9 mouse cellular contexts compared by ENCODE assay signal in the genomic region with DNA sequence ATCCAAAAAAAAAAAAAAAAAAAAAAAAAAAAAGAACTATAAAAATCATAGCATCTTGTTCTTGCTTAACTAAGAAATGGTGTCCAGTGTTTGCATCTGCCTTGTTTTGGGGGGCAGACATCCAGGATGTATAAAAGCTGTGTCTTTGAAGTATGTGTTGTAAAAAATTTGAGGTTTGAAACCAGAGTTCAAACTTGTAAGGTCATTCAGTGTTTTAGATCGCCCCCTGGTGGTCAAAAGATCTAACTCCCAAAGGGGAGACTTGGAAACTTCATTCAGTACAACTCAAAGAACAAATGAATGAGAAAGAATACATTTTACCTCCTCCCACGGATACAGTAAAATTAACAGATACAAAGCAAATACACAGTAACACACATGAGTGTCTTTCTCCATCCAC.
A peak's percentile ranks its signal among the peaks of the same experiment; 100 is the strongest.
DNase-seq lines count a peak whose midpoint lies in the region; ATAC-seq and TF ChIP-seq lines count a peak whose summit lies in the region.
"Had no signal": no experiment of that assay in that cellular context is flagged by ENCODE, and none has a peak within 500 bp of the region (broad histone marks: within the 10 kb centered on the region; RNA-seq: fewer than 3 reads in every experiment).

No protein-coding gene starts in this region.

- no peak for ATAC-seq in intestine, postnatal 0 days
- ATAC-seq in intestine, embryonic 15.5 days = no peak
- ATAC-seq in Patski = peak; percentile 68
- no peak for ATAC-seq in forebrain, embryonic 11.5 days (replicated peaks; ENCODE audit: low FRiP score)

- no peak overlapping the region for H3K4me2 ChIP-seq in intestine, postnatal 0 days (replicated peaks; ENCODE audit: low read depth)
- no peak overlapping the region for H3K4me2 ChIP-seq in intestine, embryonic 15.5 days (replicated peaks)
- no peak overlapping the region for H3K4me2 ChIP-seq in forebrain, embryonic 11.5 days (ENCODE audit: low read depth, low read length, severe bottlenecking)
- H3K4me2 ChIP-seq: limb, embryonic 15.5 days had no signal

- no peak overlapping the region for H3K9ac ChIP-seq in intestine, postnatal 0 days (ENCODE audit: low read depth, low read length)
- no peak overlapping the region for H3K9ac ChIP-seq in intestine, embryonic 15.5 days
- no peak overlapping the region for H3K9ac ChIP-seq in forebrain, embryonic 11.5 days (ENCODE audit: low read length)
- H3K9ac ChIP-seq: limb, embryonic 15.5 days had no signal

- TF ChIP-seq CTCF in intestine, postnatal 0 days (IDR thresholded peaks at IDR 0.05; ENCODE audit: low read depth) = peak; percentile 77
- peak; percentile 72 for TF ChIP-seq CTCF in Patski (IDR thresholded peaks at IDR 0.05)
- TF ChIP-seq CTCF in left cerebral cortex, adult 2 months (IDR thresholded peaks at IDR 0.05) = peak; percentile 84

- POLR2A ChIA-PET in Patski (lab: Charles Lee) = interaction anchor here (1.2 kb wide), 1 partner anchor 10 kb away, joined by 3 read pairs; no protein-coding TSS in a partner anchor

- 0 out of 2 replicates have a peak, but pooled peaks cover 4% of the 10 kb centered on the region for H3K4me1 ChIP-seq in intestine, postnatal 0 days (replicated peaks; ENCODE audit: control insufficient read depth, insufficient read depth, low read length)
- no peaks in the 10 kb centered on the region for H3K4me1 ChIP-seq in intestine, embryonic 15.5 days (replicated peaks)
- H3K4me1 ChIP-seq in forebrain, embryonic 11.5 days (replicated peaks; ENCODE audit: control insufficient read depth, insufficient read depth, low read length) = no peaks in the 10 kb centered on the region

- no peak overlapping the region for H3K4me3 ChIP-seq in intestine, postnatal 0 days (ENCODE audit: low read depth, low read length)
- H3K4me3 ChIP-seq in intestine, embryonic 15.5 days (replicated peaks) = no peak overlapping the region
- H3K4me3 ChIP-seq in left cerebral cortex, adult 2 months = no peak overlapping the region
- no peak overlapping the region for H3K4me3 ChIP-seq in forebrain, embryonic 11.5 days (ENCODE audit: low read depth, low read length)
- H3K4me3 ChIP-seq: limb, embryonic 15.5 days had no signal

- in situ Hi-C loops in Patski (cut with MboI; ENCODE audit: low pct_unique_long_range_greater_than_20kb) = loop anchor here (5.0 kb wide), 2 partner anchors 490 to 740 kb away; no protein-coding TSS in a partner anchor

- 26% methylated on average over 2 of the region's 2 CpGs for whole genome bisulfite sequencing in intestine, postnatal 0 days
- 23% methylated on average over 2 of the region's 2 CpGs for WGBS in intestine, embryonic 15.5 days
- WGBS in forebrain, embryonic 11.5 days = 28% methylated on average over 2 of the region's 2 CpGs

- no peak overlapping the region for H3K27ac ChIP-seq in intestine, postnatal 0 days (ENCODE audit: low read depth, low read length)
- H3K27ac ChIP-seq in intestine, embryonic 15.5 days = no peak overlapping the region
- no peak overlapping the region for H3K27ac ChIP-seq in left cerebral cortex, adult 2 months
- H3K27ac ChIP-seq in forebrain, embryonic 11.5 days (ENCODE audit: low read depth, low read length) = no peak overlapping the region
- H3K27ac ChIP-seq: limb, embryonic 15.5 days had no signal

- H3K9me3 ChIP-seq in intestine, postnatal 0 days (ENCODE audit: control insufficient read depth) = no peaks in the 10 kb centered on the region
- no peaks in the 10 kb centered on the region for H3K9me3 ChIP-seq in intestine, embryonic 15.5 days
- H3K9me3 ChIP-seq in forebrain, embryonic 11.5 days (ENCODE audit: control insufficient read depth, low read length) = no peaks in the 10 kb centered on the region
- H3K9me3 ChIP-seq: limb, embryonic 15.5 days had no signal

- CTCF ChIA-PET in Patski (lab: Charles Lee) = interaction anchor here (0.7 to 2.2 kb wide), 18 partner anchors 10 to 555 kb away, joined by 3 to 12 read pairs (median 3); no protein-coding TSS in a partner anchor

- peak; percentile 83 for DNase-seq in CD4-positive, CD25-positive, alpha-beta regulatory T cell, adult 2 months (ENCODE audit: low read depth, low spot score)
- no peak for DNase-seq in Patski (ENCODE audit: low read depth, low spot score)
- DNase-seq in embryo, embryonic 11 days = peak; percentile 82
- DNase-seq in left cerebral cortex, adult 2 months (ENCODE audit: extremely low spot score in 1 of 2, low spot score in 2 of 2) = peak; percentile 33 to 34
- DNase-seq in right cerebral cortex, postnatal 10 days (ENCODE audit: low spot score in 2 of 2) = peak; percentile 46 to 69
- no peak for DNase-seq in forebrain, embryonic 11.5 days (ENCODE audit: low spot score)

- peaks cover 12% of the 10 kb centered on the region; the same call in 1 of the 2 replicates for H3K36me3 ChIP-seq in intestine, postnatal 0 days (ENCODE audit: control insufficient read depth, insufficient read depth)
- H3K36me3 ChIP-seq in intestine, embryonic 15.5 days = peaks cover 2% of the 10 kb centered on the region; the same call in 1 of the 2 replicates
- no peaks in the 10 kb centered on the region for H3K36me3 ChIP-seq in forebrain, embryonic 11.5 days (ENCODE audit: control insufficient read depth, insufficient read depth, low read length)

- intact Hi-C loops in left cerebral cortex, adult 2 months (cut with DNase I) = loop anchor here (5.0 kb wide), 2 partner anchors 110 to 205 kb away; no protein-coding TSS in a partner anchor

- no peaks in the 10 kb centered on the region for H3K27me3 ChIP-seq in intestine, postnatal 0 days (replicated peaks; ENCODE audit: control insufficient read depth, insufficient read depth, low read length)
- no peaks in the 10 kb centered on the region for H3K27me3 ChIP-seq in intestine, embryonic 15.5 days (replicated peaks)
- H3K27me3 ChIP-seq in Patski = no peaks in the 10 kb centered on the region
- H3K27me3 ChIP-seq in forebrain, embryonic 11.5 days (ENCODE audit: control insufficient read depth, insufficient read depth, low read length) = no peaks in the 10 kb centered on the region
- H3K27me3 ChIP-seq: limb, embryonic 15.5 days had no signal

Comparison
In these comparisons a context has a peak if more than half of its experiments do, and no peak if none do; other contexts are left out.
1. DNase-seq: peak in CD4-positive, CD25-positive, alpha-beta regulatory T cell, adult 2 months (single experiment), embryo, embryonic 11 days (single experiment), left cerebral cortex, adult 2 months (2 of 2) and right cerebral cortex, postnatal 10 days (2 of 2); none in Patski (single experiment) and forebrain, embryonic 11.5 days (single experiment).
2. Peak in every context shown above with its lines, with median percentiles within 50 percentile points of each other: CTCF ChIP-seq.